Mouse (Mus musculus): Measurements from ENCODE around the gene Rbm47.

The Rbm47 gene

GRCm38 (mm10) chr5:66156431-66156962 is 16.4 kb downstream of the Rbm47 start:
- no peak for DNase-seq

GRCm38 (mm10) chr5:66154616-66155015 is 18.3 kb downstream of the Rbm47 start:
- DNase-seq, result no peak

GRCm38 (mm10) chr5:66153486-66153885 is 19.4 kb downstream of the Rbm47 start:
- peak; percentile 63 for DNase-seq

GRCm38 (mm10) chr5:66151301-66152188 is 21.4 kb downstream of the Rbm47 start:
- peak; percentile 59 for DNase-seq

GRCm38 (mm10) chr5:66150706-66151300 is 22.1 kb downstream of the Rbm47 start:
- peak; percentile 17 for DNase-seq

- DNase-seq, result no peak
Measured at GRCm38 (mm10) chr5:66150106-66150705, 22.7 kb downstream of the Rbm47 start.

GRCm38 (mm10) chr5:66149571-66149970 is 23.3 kb downstream of the Rbm47 start:
- no peak for DNase-seq

GRCm38 (mm10) chr5:66149111-66149510 is 23.8 kb downstream of the Rbm47 start:
- no peak for DNase-seq

- DNase-seq, result no peak
Measured at GRCm38 (mm10) chr5:66147313-66147712, 25.6 kb downstream of the Rbm47 start.

- no peak for DNase-seq
Measured at GRCm38 (mm10) chr5:66145583-66145982, 27.3 kb downstream of the Rbm47 start.

- DNase-seq, result no peak
Measured at GRCm38 (mm10) chr5:66143093-66144032, 29.6 kb downstream of the Rbm47 start.

- DNase-seq, result no peak
Measured at GRCm38 (mm10) chr5:66141474-66141873, 31.4 kb downstream of the Rbm47 start.

GRCm38 (mm10) chr5:66139634-66140295 is 33.2 kb downstream of the Rbm47 start:
- no peak for DNase-seq

- no peak for DNase-seq
Measured at GRCm38 (mm10) chr5:66139171-66139570, 33.7 kb downstream of the Rbm47 start.

GRCm38 (mm10) chr5:66138597-66138996 is 34.3 kb downstream of the Rbm47 start:
- DNase-seq, result no peak

- DNase-seq, result no peak
Measured at GRCm38 (mm10) chr5:66137250-66137649, 35.7 kb downstream of the Rbm47 start.

- DNase-seq, result no peak
Measured at GRCm38 (mm10) chr5:66135853-66136210, 37.1 kb downstream of the Rbm47 start.

GRCm38 (mm10) chr5:66135161-66135852 is 37.6 kb downstream of the Rbm47 start:
- DNase-seq, result no peak

- no peak for DNase-seq
Measured at GRCm38 (mm10) chr5:66134578-66134977, 38.3 kb downstream of the Rbm47 start.

GRCm38 (mm10) chr5:66128948-66129347 is 44.0 kb downstream of the Rbm47 start:
- DNase-seq, result no peak

- DNase-seq, result no peak
Measured at GRCm38 (mm10) chr5:66125418-66125817, 47.5 kb downstream of the Rbm47 start.
